8 mouse cellular contexts compared by ENCODE assay signal in genomic region chr17:84004237-84004636, GRCm38 (mm10).
DNase-seq lines count a peak whose midpoint lies in the region; ATAC-seq and TF ChIP-seq lines count a peak whose summit lies in the region.

No protein-coding gene starts in this region.

- no peak overlapping the region for H3K9ac ChIP-seq in liver, embryonic 12.5 days
- no peak overlapping the region for H3K9ac ChIP-seq in liver, embryonic 11.5 days (ENCODE audit: low read depth, low read length)
- H3K9ac ChIP-seq in ES-E14 (ENCODE audit: insufficient read depth, low read depth, low read length, poor library complexity, severe bottlenecking), result peak overlapping the region; percentile 44; the same call in 1 of the 2 replicates
- no peak overlapping the region for H3K9ac ChIP-seq in intestine, embryonic 14.5 days (ENCODE audit: low read length)
- H3K9ac ChIP-seq in stomach, embryonic 16.5 days (ENCODE audit: low read length), result peak overlapping the region; percentile 48

- no peaks in the 10 kb centered on the region for H3K36me3 ChIP-seq in liver, embryonic 12.5 days
- H3K36me3 ChIP-seq in liver, embryonic 11.5 days (ENCODE audit: control insufficient read depth, insufficient read depth, low read length), result no peaks in the 10 kb centered on the region
- H3K36me3 ChIP-seq in ES-E14 (ENCODE audit: control insufficient read depth, insufficient read depth, low read length, poor library complexity, severe bottlenecking), result no peaks in the 10 kb centered on the region
- H3K36me3 ChIP-seq in intestine, embryonic 14.5 days (ENCODE audit: control insufficient read depth, insufficient read depth, low read length), result no peaks in the 10 kb centered on the region
- no peaks in the 10 kb centered on the region for H3K36me3 ChIP-seq in stomach, embryonic 16.5 days (ENCODE audit: control insufficient read depth, insufficient read depth, low read length)

- 0 out of 2 replicates have a peak overlapping the region, but pooled peaks have one; percentile 3 for H3K27ac ChIP-seq in liver, embryonic 12.5 days
- H3K27ac ChIP-seq in liver, embryonic 11.5 days (ENCODE audit: low read depth, low read length), result no peak overlapping the region; the same call in 1 of the 2 replicates
- H3K27ac ChIP-seq in ES-E14 (ENCODE audit: insufficient read depth, low read depth, low read length, poor library complexity, severe bottlenecking), result peak overlapping the region; percentile 74
- H3K27ac ChIP-seq in intestine, embryonic 14.5 days (ENCODE audit: low read depth), result peak overlapping the region; percentile 18; the same call in 1 of the 2 replicates
- H3K27ac ChIP-seq in stomach, embryonic 16.5 days (ENCODE audit: low read length), result peak overlapping the region; percentile 75

- intact Hi-C loops in left cerebral cortex, postnatal 36 days (cut with DNase I), result no loop called here

- in situ Hi-C loops in ES-E14 (cut with MboI; ENCODE audit: low sequenced_read_pairs in 2 of 2, unreplicated experiment in 2 of 2), result no loop called here

- no peak for DNase-seq in liver, embryonic 11.5 days (ENCODE audit: low spot score)
- DNase-seq in ES-E14 (ENCODE audit: low read depth, low spot score), result no peak
- DNase-seq in intestine, embryonic 14.5 days (ENCODE audit: low spot score), result no peak
- no peak for DNase-seq in frontal cortex, postnatal 36 days (ENCODE audit: low spot score in 2 of 2)
- no peak for DNase-seq in left cerebral cortex, postnatal 36 days (ENCODE audit: low spot score in 2 of 2)
- no peak for DNase-seq in lung, adult 18-20 months

- H3K27me3 ChIP-seq in liver, embryonic 12.5 days (replicated peaks), result no peaks in the 10 kb centered on the region; the same call in 1 of the 2 replicates
- H3K27me3 ChIP-seq in liver, embryonic 11.5 days (replicated peaks; ENCODE audit: control insufficient read depth, insufficient read depth, low read length), result no peaks in the 10 kb centered on the region
- no peaks in the 10 kb centered on the region for H3K27me3 ChIP-seq in intestine, embryonic 14.5 days (replicated peaks; ENCODE audit: control insufficient read depth, insufficient read depth, low read length)
- H3K27me3 ChIP-seq in stomach, embryonic 16.5 days (ENCODE audit: control insufficient read depth, insufficient read depth, low read length), result no peaks in the 10 kb centered on the region

- WGBS in liver, embryonic 12.5 days (ENCODE audit: insufficient replicate concordance), result 39% methylated on average over 6 of the region's 6 CpGs
- WGBS in liver, embryonic 11.5 days, result 39% methylated on average over 6 of the region's 6 CpGs
- 54% methylated on average over 6 of the region's 6 CpGs for WGBS in intestine, embryonic 14.5 days
- 52% methylated on average over 6 of the region's 6 CpGs for WGBS in stomach, embryonic 16.5 days

- H3K9me3 ChIP-seq in liver, embryonic 12.5 days (replicated peaks), result no peaks in the 10 kb centered on the region
- H3K9me3 ChIP-seq in liver, embryonic 11.5 days (ENCODE audit: control insufficient read depth, low read length), result no peaks in the 10 kb centered on the region
- no peaks in the 10 kb centered on the region for H3K9me3 ChIP-seq in ES-E14 (ENCODE audit: control insufficient read depth, insufficient read depth, low read depth, low read length)
- no peaks in the 10 kb centered on the region for H3K9me3 ChIP-seq in intestine, embryonic 14.5 days (ENCODE audit: control insufficient read depth, low read length)
- H3K9me3 ChIP-seq in stomach, embryonic 16.5 days (replicated peaks; ENCODE audit: control insufficient read depth, low read length), result no peaks in the 10 kb centered on the region

- H3K4me2 ChIP-seq in liver, embryonic 12.5 days, result no peak overlapping the region
- H3K4me2 ChIP-seq in liver, embryonic 11.5 days, result no peak overlapping the region
- no peak overlapping the region for H3K4me2 ChIP-seq in intestine, embryonic 14.5 days (ENCODE audit: low read length)
- H3K4me2 ChIP-seq in stomach, embryonic 16.5 days (ENCODE audit: low read depth, low read length), result no peak overlapping the region

- H3K4me1 ChIP-seq in liver, embryonic 12.5 days, result peaks cover 28% of the 10 kb centered on the region
- H3K4me1 ChIP-seq in liver, embryonic 11.5 days (replicated peaks; ENCODE audit: control insufficient read depth, insufficient read depth, low read length), result peaks cover 19% of the 10 kb centered on the region
- peaks cover 13 to 28% of the 10 kb centered on the region in 2 experiments; a peak in 3 of 4 replicates for H3K4me1 ChIP-seq in ES-E14 (ENCODE audit: control insufficient read depth in 2 of 2, insufficient read depth in 2 of 2, low read length in 2 of 2, poor library complexity in 1 of 2)
- peaks cover 6% of the 10 kb centered on the region; the same call in 1 of the 2 replicates for H3K4me1 ChIP-seq in intestine, embryonic 14.5 days (replicated peaks; ENCODE audit: control insufficient read depth, insufficient read depth, low read length)
- H3K4me1 ChIP-seq in stomach, embryonic 16.5 days (ENCODE audit: control insufficient read depth, insufficient read depth, low read length), result peaks cover 27% of the 10 kb centered on the region; the same call in 1 of the 2 replicates

- no peak for ATAC-seq in liver, embryonic 12.5 days
- no peak for ATAC-seq in liver, embryonic 11.5 days (replicated peaks; ENCODE audit: low FRiP score)
- ATAC-seq in intestine, embryonic 14.5 days (replicated peaks; ENCODE audit: low FRiP score, low TSS enrichment, low read depth), result no peak
- ATAC-seq in stomach, embryonic 16.5 days (ENCODE audit: insufficient read depth, low FRiP score), result no peak

- H3K4me3 ChIP-seq in liver, embryonic 12.5 days, result no peak overlapping the region
- H3K4me3 ChIP-seq in liver, embryonic 11.5 days (ENCODE audit: low read depth, low read length), result no peak overlapping the region
- no peak overlapping the region for H3K4me3 ChIP-seq in ES-E14 (ENCODE audit: insufficient read depth in 1 of 2, low read depth in 1 of 2, low read length in 2 of 2, poor library complexity in 1 of 2, severe bottlenecking in 1 of 2)
- no peak overlapping the region for H3K4me3 ChIP-seq in intestine, embryonic 14.5 days (ENCODE audit: low read depth, low read length)
- no peak overlapping the region for H3K4me3 ChIP-seq in stomach, embryonic 16.5 days (replicated peaks; ENCODE audit: low read length)

TF ChIP-seq in ES-E14, 5 proteins besides CTCF, POLR2A, EP300 and RAD21:
- no peak for TF ChIP-seq CHD2 (IDR thresholded peaks at IDR 0.05; ENCODE audit: low read depth, low read length)
- TF ChIP-seq HCFC1 (IDR thresholded peaks at IDR 0.05; ENCODE audit: borderline replicate concordance, insufficient read depth, low read length), result no peak
- TF ChIP-seq ZC3H11A (IDR thresholded peaks at IDR 0.05; ENCODE audit: borderline replicate concordance, low read depth, low read length), result no peak
- no peak for TF ChIP-seq ZNF384 (IDR thresholded peaks at IDR 0.05; ENCODE audit: low read depth, low read length)
- no peak for TF ChIP-seq MAFK (IDR thresholded peaks at IDR 0.05; ENCODE audit: insufficient read depth, low read depth, low read length)

Comparison
In these comparisons a context has a peak if more than half of its experiments do, and no peak if none do; other contexts are left out.
1. H3K9ac ChIP-seq: peak in ES-E14 (single experiment) and stomach, embryonic 16.5 days (single experiment); none in liver, embryonic 12.5 days (single experiment), liver, embryonic 11.5 days (single experiment) and intestine, embryonic 14.5 days (single experiment).